Mouse (Mus musculus): Measurements from ENCODE around the gene Klhl20.
"Not testable (repeated sequence)": the region's sequence is repeated elsewhere in the genome, so short reads cannot be mapped to it uniquely, and the experiment has no call there.

Klhl20 gene

DNA sequence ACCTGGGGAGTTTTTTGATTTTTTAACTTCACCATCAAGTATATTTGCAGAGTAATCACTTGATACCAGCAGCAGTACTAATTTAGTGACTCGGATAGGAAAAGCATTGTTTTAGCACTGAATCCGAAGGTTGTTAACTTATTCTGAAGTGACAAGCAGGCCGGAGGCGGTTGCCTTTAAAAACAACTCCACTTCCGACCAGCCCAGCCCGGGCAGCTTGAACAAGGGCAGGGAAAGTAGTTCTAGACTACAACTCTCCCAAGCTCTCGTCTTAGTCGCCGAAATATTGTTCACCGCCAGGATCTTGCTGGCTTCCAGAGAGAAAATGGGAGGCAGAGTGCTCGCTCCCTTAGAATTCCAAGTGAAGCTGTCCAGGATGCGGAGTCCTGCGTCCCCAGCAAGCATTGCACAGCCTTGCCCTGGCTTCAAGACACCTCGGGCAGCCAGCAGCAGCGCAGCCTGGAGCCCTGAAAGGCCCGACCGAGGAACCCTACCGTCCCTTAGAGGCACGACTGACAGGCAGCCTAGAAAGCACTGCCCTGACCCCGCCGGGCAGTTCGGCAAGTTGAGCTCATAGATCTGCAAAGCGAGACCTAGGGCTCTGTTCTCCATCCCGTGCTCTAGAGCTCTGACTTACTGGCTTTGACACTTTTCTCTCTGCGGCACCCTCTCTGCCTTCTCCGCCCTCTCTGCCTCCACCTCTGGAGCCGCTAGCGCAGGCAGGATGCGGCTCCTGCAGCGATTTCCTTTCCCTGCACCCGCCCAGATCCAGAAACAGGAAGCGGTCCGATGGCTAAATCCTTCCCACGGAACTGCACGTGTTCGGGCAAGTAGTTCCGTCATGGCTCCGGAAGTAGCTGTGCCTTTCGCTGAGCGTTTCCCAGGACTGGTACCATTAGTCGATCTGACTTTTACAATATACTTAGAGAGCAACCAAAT is at the start of gene Klhl20:
Gene Klhl20 (minus strand): TSS at position 786 of the 939 bp plus-strand sequence.
- DNase-seq: peak; percentile 90

GRCm38 (mm10) chr1:161180674-161181073 is 49.4 kb upstream of the Klhl20 start:
- DNase-seq: peak; percentile 26

DNA sequence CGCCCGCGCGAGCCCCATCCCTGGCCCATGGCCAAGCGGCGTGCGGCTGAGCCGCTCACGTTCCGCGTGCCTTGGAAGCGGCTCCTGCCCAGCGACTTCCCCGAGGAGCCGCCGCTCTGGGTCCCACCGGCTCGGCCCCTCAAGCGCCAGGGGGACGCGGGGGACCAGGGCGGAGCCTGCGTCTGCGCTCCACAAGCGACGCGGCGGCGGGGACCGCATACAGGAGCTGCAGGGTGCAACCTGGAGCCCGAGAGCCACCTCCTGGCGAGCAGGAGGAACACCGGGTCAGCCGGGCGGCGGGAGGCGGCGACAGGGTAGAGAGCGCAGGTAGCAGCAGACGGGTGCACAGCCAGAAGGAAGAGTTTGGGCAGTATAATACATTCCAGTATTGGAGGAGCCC is 39.3 kb upstream of the Klhl20 start:
- peak; percentile 70 for DNase-seq

DNA sequence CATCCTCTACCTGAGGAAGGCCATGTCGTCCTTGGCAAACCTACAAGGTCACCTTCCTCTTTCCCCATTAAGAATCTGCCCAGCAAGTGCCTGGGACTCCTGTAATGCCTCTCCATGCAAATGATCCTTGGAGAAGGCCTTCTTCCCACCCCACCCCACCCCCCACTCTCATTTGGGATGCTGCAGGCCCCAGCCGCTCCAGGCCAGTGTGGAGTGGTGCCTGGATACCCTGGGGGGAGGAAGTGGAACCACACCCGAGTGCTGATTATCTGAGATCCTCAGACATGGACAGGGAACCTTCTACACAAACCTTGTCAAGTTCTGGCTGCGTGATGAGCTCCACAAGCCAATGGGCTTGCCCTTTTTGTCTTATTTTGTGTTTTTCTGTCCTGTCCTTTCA is 29.0 kb upstream of the Klhl20 start:
- DNase-seq: no peak

GRCm38 (mm10) chr1:161159214-161159613 is 27.9 kb upstream of the Klhl20 start, which contains the start of gene Tex50:
Gene Tex50 (minus strand): TSS chr1:161159314.
- DNase-seq: no peak

DNA sequence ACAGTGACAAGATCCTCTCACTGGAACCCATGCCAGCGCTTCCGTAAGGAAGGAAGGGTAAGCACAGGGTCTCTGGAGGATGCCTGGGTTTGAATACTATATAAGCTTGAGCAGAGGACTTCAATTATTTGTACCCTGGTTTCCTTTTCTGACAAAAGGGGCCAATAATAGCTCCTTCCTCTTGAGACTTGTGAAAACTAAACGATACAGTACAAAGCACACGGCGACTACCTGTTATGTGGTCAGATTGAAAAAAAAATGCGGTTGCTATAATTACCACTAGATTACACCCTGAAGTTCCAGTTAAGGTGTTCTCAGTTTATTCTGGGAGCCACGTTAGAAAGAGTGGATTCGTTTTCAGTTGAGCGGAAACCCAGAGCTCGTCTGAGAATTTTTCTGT is 25.2 kb upstream of the Klhl20 start:
- DNase-seq: no peak

DNA sequence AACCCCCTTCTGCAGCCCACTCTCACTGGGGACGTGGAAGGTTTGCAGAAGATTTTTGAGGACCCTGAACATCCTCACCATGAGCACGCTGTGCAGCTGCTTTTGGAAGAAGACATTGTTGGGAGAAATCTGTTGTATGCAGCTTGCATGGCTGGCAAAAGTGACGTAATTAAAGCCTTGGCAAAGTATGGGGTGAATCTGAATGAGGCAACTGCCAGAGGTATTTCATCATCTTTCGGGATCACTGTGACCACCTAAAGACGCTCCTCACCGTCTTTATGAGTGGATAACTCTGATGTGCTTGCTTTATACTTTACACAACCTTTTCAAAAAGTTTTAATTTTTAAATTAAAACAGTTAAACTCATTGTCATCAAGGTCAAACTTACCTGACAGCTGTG is 19.8 kb upstream of the Klhl20 start:
- DNase-seq: no peak

DNA sequence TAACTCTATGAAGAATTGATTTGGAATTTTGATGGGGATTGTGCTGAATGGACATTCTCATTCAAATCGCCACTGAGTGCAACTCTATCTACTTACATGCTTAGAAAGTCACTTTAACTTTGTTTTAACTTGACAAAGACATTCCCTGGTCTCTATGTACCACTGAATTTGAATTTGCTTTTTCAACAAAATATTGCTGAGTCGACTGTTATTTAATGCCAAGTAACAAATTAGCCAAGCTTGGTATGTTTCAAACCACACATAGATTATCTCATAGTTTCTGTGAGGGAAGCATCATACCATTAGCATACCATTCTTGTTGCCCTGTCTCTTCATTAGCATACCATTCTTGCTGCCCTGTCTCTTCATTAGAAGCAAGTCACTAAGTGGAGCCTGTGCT is 16.6 kb upstream of the Klhl20 start:
- DNase-seq: no peak

DNA sequence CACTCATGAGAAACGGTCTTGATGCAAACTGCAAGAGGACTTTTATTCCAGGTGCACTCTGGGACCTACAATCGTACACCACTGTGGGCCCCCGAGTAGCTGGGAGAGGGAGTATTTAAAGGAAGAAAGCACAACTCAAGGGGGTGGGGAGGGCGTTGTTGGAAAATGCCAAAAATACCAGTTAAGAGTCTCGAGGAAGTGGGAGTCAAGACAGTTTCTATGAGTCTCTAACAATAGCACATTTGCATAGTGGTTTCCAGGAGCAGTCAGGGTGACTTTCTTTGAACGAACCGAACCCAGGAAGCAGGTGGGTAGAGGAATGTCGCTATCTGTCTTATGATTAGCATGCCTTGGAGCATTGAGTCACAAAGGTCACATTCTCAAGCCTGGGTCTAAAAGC is 14.3 kb upstream of the Klhl20 start:
- not testable (repeated sequence) for DNase-seq

DNA sequence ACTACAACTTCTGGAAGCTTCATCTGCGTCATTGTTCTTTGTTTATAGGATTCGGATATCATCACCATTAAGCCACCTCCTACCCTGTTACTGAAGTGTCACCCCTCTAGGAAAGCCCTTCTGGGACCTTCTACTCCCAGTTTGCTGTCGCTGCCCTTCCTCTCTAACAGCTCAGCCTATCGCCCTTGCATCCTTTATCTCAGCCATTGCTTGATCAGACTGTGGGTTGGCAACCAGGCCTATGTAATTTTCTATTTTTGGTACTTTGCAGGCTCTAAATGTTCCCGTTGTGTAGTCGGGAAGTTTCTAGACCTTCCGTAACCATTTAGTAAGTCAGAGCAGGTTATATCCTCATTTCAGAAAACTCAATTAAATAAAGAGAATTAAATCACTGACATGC is 11.9 kb upstream of the Klhl20 start:
- no peak for DNase-seq

DNA sequence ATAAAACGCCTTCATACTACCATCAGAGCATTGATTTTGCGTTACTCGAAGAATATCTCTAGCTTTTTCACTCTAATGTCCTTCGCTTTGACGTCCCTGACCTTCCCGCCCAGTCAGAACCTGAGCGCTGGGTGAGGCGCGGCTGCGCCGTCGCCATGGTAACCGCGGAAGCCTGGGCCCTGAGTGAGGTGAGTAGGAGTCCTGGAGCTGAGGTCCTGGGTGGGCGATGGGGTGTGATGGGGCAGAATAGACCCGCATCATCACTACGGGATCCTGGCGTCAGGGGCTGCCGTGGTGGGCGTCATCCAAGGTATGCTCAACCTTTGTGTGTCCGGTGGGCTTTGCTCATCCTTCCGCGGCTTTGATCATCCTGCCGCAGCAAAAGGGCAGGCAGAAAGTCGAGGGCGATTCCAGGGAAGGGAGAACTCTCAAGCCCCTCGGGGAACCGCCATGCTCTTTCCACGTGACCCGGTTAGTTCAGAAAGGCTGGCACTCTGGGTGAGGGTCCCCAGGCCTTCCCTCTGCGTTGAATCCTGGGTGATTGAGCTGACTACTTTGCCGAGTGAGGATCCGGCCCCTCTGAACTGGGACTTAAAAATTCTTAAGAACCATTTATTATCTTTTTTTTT is 11.3 kb upstream of the Klhl20 start, which contains the start of gene Ankrd45:
Gene Ankrd45 (plus strand): TSS at position 161 of the 629 bp plus-strand sequence.
- peak; percentile 59 for DNase-seq

- DNase-seq: no peak
These were observed 8.9 kb upstream of the Klhl20 start for GRCm38 (mm10) chr1:161140026-161140762.

GRCm38 (mm10) chr1:161139496-161139895 is 8.2 kb upstream of the Klhl20 start:
- no peak for DNase-seq

GRCm38 (mm10) chr1:161126461-161126860 is 4.8 kb downstream of the Klhl20 start:
- DNase-seq: peak; percentile 84

GRCm38 (mm10) chr1:161122661-161123418 is 8.5 kb downstream of the Klhl20 start:
- DNase-seq: peak; percentile 61

DNA sequence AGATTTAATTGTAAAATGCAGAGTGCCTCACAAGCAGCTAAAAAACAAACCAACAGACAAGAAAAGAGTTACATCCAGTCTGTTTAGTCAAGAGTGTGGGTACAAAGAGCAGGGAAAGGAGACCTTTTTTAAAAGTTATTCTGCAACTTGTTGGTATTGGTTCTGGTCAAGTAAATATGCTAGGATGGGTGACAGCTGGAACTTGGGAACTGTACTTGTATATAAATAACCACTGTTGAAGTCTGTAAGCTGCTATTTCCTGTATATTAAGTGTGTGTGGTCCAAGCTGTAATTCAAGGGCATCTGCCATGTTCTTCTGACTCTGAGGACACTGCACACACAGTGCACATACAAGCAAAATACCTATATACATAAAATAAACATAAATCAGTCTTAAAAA is 16.7 kb downstream of the Klhl20 start:
- DNase-seq: no peak

DNA sequence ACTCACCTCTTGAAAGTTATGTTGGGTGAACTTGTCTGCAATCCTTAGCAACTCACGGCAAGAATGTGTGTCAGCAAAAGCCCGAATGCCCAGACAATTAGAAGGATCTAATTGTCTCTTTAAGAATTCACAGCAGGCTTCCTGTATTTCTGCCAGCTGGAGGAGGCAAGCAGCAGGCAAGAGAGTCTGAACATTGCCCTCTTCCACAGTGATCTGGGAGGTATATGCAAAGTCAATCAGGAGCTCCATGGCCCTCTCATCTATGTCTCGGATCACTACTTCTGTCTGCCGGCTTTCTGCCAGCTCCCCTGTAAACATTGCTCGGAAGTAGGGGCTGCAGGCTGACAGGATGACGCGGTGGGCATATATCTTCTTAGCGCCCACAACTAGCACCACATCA is 22.1 kb downstream of the Klhl20 start:
- DNase-seq: peak; percentile 58

- DNase-seq: no peak
These were observed 27.5 kb downstream of the Klhl20 start for GRCm38 (mm10) chr1:161103842-161104241.

DNA sequence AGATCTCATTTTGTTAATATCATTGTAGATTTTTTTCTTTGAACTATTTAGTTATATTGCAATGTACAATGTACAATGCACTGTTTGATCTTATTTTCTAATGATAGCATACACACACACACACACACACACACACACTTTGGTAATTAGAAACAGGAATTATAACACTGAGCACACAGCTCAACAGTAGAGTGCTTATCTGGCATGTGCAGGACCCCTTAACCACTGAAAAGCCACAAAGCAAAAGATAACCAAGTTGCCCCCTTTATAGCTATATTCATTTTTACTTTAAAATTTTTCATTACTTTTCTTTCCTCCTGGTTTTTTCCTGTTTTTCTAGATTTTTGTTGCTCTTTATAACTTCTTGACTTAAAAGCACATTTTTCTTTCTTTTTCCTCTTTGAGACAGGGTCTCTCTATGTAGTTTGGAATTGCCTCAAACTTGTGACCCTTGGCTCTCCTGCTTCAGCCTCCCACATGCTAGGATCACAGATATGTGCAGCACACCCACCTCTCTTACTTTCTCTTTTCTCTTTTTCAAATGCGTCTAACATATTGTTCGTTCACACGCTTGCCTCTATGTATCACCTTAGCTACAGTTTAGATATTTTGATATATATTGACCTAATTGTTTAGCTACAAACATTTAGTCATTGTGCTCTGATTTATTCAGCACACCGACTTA is 31.4 kb downstream of the Klhl20 start:
- DNase-seq: no peak

- no peak for DNase-seq
These were observed 54.1 kb downstream of the Klhl20 start for GRCm38 (mm10) chr1:161077243-161077642.

GRCm38 (mm10) chr1:161076238-161076637 is 55.1 kb downstream of the Klhl20 start:
- DNase-seq: peak; percentile 70

GRCm38 (mm10) chr1:161071272-161071620 is 60.1 kb downstream of the Klhl20 start:
- DNase-seq: no peak
